Mouse (Mus musculus): ENCODE results near the gene Vps13c. TPM values are rescaled to one million over a fixed set of nuclear protein-coding genes. Genes with fewer than 3 reads are reported as not detected.

The Vps13c gene
- total and polyA plus RNA-seq, 3 experiments = 10.8 to 25.7 (median 18.4) TPM

- Histone ChIP-seq H3K4me2 (ENCODE audit: insufficient read depth, low read depth, poor library complexity, severe bottlenecking) (no peak overlapping the region), H3K79me2 (replicated peaks; ENCODE audit: control insufficient read depth, extremely low read depth, insufficient read depth, poor library complexity, severe bottlenecking) (peaks cover 10% of the 10 kb centered on the region; the same call in 1 of the 2 replicates), H3K27ac (ENCODE audit: insufficient read depth, low read depth) (no peak overlapping the region), H3K9me3 (replicated peaks; ENCODE audit: low read length) (no peaks in the 10 kb centered on the region), H3K9ac (ENCODE audit: insufficient read depth, low read depth) (no peak overlapping the region), H3K4me3 (replicated peaks in 1 of 3; ENCODE audit: low read depth in 2 of 3, low read length in 2 of 3, poor library complexity in 1 of 3) (no peak overlapping the region), H3K27me3 (replicated peaks) (no peaks in the 10 kb centered on the region), H3K4me1 (ENCODE audit: control insufficient read depth in 1 of 2, insufficient read depth in 2 of 2) (peaks cover 3 to 38% of the 10 kb centered on the region in 2 experiments; a peak in 3 of 4 replicates), H3K36me3 (replicated peaks in 1 of 2; ENCODE audit: control insufficient read depth in 1 of 2, insufficient read depth in 1 of 2, low read length in 1 of 2) (peaks cover 0 to 42% of the 10 kb centered on the region in 2 experiments)
- TF ChIP-seq ZNF384 (IDR thresholded peaks at IDR 0.05; ENCODE audit: low read depth, low read length) (no peak), CHD1 (IDR thresholded peaks at IDR 0.05; ENCODE audit: low read depth, low read length) (no peak), UBTF (IDR thresholded peaks at IDR 0.05; ENCODE audit: low read depth, low read length) (no peak), ZC3H11A (IDR thresholded peaks at IDR 0.05; ENCODE audit: low read depth, low read length) (no peak)
- dilution Hi-C loops (cut with MboI; ENCODE audit: extremely low pct_ligation_motif_present, extremely low pct_unique_long_range_greater_than_20kb, low sequenced_read_pairs) = no loop called here
- in situ Hi-C loops (cut with MboI; ENCODE audit: low pct_ligation_motif_present, low pct_unique_long_range_greater_than_20kb, low sequenced_read_pairs) = no loop called here
- DNase-seq (ENCODE audit: extremely low read depth) = no peak
These were observed 9.2 kb downstream of the Vps13c start for GRCm38 (mm10) chr9:67849397-67849796.

- in situ Hi-C loops (cut with MboI; ENCODE audit: low pct_ligation_motif_present, low pct_unique_long_range_greater_than_20kb, low sequenced_read_pairs) = no loop called here
- H3K4me1 ChIP-seq (ENCODE audit: control insufficient read depth in 1 of 2, insufficient read depth in 2 of 2) = peaks cover 3 to 34% of the 10 kb centered on the region in 2 experiments; a peak in 3 of 4 replicates
- H3K4me3 ChIP-seq (replicated peaks in 1 of 3; ENCODE audit: low read depth in 2 of 3, low read length in 2 of 3, poor library complexity in 1 of 3) = no peak overlapping the region
- H3K9ac ChIP-seq (ENCODE audit: insufficient read depth, low read depth) = no peak overlapping the region
- no peaks in the 10 kb centered on the region for H3K9me3 ChIP-seq (replicated peaks; ENCODE audit: low read length)
- dilution Hi-C loops (cut with MboI; ENCODE audit: extremely low pct_ligation_motif_present, extremely low pct_unique_long_range_greater_than_20kb, low sequenced_read_pairs) = no loop called here
- no peak overlapping the region for H3K4me2 ChIP-seq (ENCODE audit: insufficient read depth, low read depth, poor library complexity, severe bottlenecking)
- DNase-seq (ENCODE audit: extremely low read depth) = no peak
- TF ChIP-seq CTCF (conservative IDR thresholded peaks at IDR 0.05 in 1 of 2, IDR thresholded peaks at IDR 0.05 in 1 of 2; ENCODE audit: low read depth in 2 of 2, low read length in 2 of 2) (no peak), UBTF (IDR thresholded peaks at IDR 0.05; ENCODE audit: low read depth, low read length) (no peak), KAT2A (IDR thresholded peaks at IDR 0.05; ENCODE audit: insufficient replicate concordance, low read length) (no peak), CHD1 (IDR thresholded peaks at IDR 0.05; ENCODE audit: low read depth, low read length) (no peak), USF1 (IDR thresholded peaks at IDR 0.05; ENCODE audit: low read depth, low read length) (no peak), ETS1 (conservative IDR thresholded peaks at IDR 0.05; ENCODE audit: low read depth, low read length) (no peak), ZKSCAN1 (IDR thresholded peaks at IDR 0.05; ENCODE audit: borderline replicate concordance, low read depth, low read length) (no peak), RCOR1 (conservative IDR thresholded peaks at IDR 0.05; ENCODE audit: low read depth, low read length) (no peak), MAZ (IDR thresholded peaks at IDR 0.05; ENCODE audit: low read depth, low read length) (no peak), E2F4 (IDR thresholded peaks at IDR 0.05; ENCODE audit: insufficient replicate concordance, low read depth, low read length) (no peak), SMC3 (IDR thresholded peaks at IDR 0.05; ENCODE audit: low read depth, low read length) (no peak), MEF2A (IDR thresholded peaks at IDR 0.05; ENCODE audit: borderline replicate concordance, low read depth, low read length) (no peak)
- no peak overlapping the region for H3K27ac ChIP-seq (ENCODE audit: insufficient read depth, low read depth)
- H3K27me3 ChIP-seq (replicated peaks) = no peaks in the 10 kb centered on the region
- peaks cover 2 to 44% of the 10 kb centered on the region in 2 experiments for H3K36me3 ChIP-seq (replicated peaks in 1 of 2; ENCODE audit: control insufficient read depth in 1 of 2, insufficient read depth in 1 of 2, low read length in 1 of 2)
- H3K79me2 ChIP-seq (replicated peaks; ENCODE audit: control insufficient read depth, extremely low read depth, insufficient read depth, poor library complexity, severe bottlenecking) = 0 out of 2 replicates have a peak, but pooled peaks cover 7% of the 10 kb centered on the region
These were observed 9.7 kb downstream of the Vps13c start for GRCm38 (mm10) chr9:67849846-67850245.
